Mouse (Mus musculus) erythroid progenitor cell, adult 5-6 weeks (primary cell): ENCODE results near the gene Mvb12b. TPM values are rescaled to one million over a fixed set of nuclear protein-coding genes. Genes with fewer than 3 reads are reported as not detected.
A peak's percentile ranks its signal among the peaks of the same experiment; 100 is the strongest.

ENCODE experiments used
- ATAC-seq: replicated peaks from 2 replicates; pipeline ENCODE4 v1.8.0; 2016; ENCODE audit warnings: moderate number of reproducible peaks, mild to moderate bottlenecking, moderate TSS enrichment, inconsistent platforms; ENCODE audit not compliant: poor library complexity, low FRiP score, severe bottlenecking
- total RNA-seq, 2 experiments: library from RNA; stranded (forward) in 1 of 2; stranded (reverse) in 1 of 2; fragments of 150-400 nt in 1 of 2; fragments of 186-747, 209-891 nt in 1 of 2; gene quantifications; 2 replicates each; pipeline versions ENCODE4 v1.2.3 to v1.2.4; 2015 to 2017; ENCODE audit warnings: low replicate concordance in 2 of 2

Mvb12b gene
- total RNA-seq, 2 experiments from 2014 or later = 56.7 to 81.7 TPM

DNA sequence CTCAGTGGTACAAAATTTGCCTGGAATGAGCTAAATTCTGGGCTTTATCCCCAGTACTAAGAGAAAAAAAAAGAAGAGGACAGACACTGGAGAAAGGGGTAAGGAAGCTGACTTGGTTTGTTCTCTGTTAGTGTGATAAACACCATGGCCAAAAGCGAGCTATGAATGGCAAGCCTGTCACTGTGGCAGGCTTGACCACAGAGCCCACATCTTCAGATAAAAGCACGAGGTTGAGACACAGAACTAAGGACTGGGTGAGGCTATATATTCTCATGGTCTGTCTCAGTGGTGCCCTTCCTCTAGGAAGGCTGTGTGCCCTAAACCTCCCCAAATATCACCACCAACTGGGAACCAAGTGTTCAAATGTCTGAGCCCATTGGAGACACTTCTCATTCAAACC, 31.0 kb downstream of the Mvb12b start:
- no peak for ATAC-seq

DNA sequence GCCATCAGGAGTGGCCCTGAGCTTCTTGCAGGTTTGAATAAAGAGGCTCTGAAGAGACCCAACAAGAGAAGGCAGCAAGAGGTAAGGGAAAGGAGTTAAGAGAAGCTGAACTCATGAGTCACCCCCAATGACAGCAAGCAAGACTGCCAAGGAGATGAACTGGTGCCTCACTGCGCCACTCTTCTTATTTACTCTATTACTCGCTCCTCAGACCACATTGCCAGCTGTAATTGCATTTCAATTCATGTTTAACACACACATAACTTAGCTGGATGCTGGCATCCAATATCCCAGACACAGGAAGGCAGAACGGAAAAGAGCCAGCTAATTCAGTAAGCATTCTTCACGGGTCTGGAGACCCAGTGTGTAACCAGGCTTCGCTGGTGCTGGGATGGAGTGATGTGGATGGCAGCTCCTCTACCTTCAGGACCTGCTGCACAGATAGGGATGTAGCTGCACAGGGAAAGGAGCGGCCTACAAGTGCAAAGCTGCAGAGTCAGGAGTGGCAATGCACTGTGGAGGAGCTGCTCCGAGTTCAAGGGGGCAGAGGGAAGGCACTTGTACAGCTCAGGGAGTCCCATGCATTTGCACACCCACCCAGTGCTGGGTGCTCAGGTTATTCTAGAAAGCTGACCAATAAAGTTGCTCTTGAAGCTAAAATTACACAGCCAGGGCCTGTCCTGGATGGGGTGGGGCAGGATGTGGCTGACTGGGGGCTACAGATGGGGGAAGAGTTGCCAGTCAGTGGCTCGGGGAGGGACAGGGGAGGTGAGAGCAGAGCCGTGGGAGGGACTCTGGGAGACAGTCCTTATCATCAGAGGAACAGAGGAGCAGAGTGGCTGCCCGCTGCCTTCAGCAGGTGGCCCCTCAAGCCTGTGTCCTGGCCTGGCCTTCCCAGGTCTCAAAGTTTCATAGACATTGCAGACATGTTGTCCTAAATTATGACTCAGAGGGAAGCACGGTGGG, 34.5 kb downstream of the Mvb12b start:
- peak; percentile 92 for ATAC-seq

DNA sequence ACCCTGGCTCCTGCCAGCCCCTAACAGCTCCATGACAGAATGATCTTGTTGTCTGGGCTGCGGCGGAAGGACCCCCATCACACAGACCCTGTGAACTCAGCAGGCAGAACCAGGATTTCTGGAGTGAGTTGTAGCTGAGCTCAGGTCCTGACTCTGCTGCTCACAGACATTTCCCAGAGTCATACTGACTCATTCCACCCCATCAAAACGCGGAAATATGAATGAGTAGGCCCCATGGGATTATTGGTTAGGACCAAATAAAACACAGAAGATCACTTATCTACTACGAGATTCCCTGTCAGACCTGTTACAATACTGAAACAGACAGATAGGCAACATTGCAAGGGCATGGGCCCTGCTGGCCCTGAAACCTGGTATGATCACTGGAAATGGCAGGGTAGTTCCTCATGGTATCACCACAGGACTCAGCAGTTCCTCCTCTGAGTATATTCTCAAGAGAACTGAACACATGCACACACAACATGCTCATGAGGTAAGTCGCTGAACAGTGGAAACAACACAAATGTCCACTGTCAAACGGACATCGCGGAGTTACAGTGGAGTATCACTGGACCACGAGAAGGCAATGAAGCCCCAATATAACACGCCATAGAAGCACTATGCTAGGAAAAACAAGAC, 40.4 kb downstream of the Mvb12b start:
- ATAC-seq = no peak

DNA sequence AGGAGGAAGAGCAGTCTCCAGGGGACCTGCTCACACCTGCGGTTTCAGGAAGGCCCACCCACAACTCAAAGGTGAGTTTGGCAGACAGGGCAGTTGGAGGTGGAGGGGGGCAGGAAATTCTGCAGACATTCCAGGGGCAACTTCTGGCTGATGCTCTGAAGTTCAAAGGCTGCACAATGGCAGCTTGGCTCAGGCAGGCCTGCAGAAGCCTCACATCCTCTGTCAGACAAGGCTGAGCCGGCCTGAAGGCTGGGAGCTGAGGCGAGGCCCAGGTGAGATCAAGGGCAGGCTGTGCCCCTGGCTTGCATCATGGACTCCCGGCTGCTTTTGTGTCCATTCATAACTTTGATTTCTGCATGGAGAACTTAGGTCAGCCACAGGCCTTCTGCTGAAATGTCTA, 41.1 kb downstream of the Mvb12b start:
- no peak for ATAC-seq

DNA sequence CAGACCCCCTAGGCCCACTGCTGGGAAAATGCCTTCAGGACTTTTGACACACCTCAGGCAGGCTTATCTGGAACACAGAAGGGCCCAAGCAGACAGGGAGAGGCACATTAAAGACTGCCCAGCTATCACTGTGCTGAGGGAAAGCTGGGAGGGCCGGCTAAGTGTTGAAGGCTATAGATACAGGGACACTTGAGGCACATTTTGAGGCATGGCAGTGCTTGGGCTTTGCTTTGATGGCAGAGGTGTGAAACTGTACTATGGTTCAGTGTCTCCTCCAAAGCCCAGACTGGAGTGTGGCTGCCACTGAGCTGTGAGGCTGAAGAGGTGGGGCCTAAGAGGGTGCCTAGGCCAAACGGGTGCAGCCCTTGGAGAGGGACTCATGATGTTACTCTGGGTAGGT, 44.1 kb downstream of the Mvb12b start:
- ATAC-seq = peak; percentile 73

DNA sequence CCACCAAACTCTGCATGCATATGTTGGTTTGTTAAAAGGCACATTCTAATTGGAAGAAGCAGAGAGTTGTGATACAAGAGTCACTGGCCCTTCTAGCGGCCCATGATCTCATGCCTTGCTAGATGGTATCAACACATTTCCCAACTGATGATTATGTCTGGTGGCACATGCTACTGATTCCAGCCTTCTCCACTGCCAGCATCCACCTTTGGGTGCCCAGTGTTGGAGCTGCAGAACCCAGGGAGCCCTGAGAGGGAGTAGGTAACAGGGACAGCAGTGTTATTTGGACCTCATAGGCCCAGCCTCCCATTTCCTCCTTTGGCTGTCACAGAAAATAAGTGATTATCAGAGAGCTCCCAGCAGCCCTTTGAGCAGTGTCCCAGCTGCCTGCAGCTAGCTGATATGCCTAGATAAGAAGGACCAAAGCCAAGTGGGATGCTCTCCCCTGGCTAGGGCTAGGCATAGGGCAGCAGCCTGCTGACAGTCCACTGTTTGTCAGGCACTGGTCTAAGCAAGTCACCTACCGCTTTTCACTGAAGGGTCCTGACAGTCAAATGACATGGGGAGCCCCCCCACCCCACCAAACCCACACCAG, 44.7 kb downstream of the Mvb12b start:
- peak; percentile 78 for ATAC-seq

DNA sequence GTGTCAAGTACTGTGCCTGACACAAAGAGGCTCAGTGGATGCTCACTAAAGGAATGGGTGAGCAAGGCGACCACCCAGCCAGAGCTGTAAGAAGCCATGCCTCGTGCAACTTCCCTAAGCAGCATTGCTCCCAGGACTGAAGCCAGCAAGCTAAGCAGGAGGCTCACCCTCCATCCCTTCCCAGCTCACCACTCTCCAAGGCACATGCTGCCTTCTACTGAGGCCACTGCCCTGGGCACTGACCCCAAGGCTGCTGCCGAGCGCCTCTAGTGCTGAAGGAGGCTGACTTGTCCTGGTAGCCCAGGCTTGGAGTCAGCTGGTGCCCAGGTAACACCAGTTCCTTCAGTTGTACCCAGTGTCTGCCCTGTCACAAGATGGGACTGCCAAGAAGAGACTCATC, 45.8 kb downstream of the Mvb12b start:
- no peak for ATAC-seq

DNA sequence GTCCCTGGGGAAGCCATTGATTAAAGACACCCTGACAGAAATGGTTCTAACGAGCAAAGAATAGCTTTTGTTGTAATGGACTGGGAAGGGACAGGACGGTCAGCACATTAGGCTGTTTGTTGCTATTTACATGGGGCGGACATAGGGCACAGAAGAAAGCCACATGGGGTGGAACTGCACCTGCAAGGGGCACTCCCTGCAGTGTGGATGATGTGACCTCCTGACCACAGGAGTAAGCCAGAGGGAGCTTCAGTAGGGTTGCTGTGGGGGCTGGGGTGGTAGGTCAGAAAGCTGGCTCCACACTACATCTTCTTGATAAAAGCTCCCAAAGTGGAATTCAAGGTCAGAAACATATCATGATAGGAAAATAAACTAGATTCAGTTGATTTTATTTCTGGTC, 47.3 kb downstream of the Mvb12b start:
- ATAC-seq = no peak

DNA sequence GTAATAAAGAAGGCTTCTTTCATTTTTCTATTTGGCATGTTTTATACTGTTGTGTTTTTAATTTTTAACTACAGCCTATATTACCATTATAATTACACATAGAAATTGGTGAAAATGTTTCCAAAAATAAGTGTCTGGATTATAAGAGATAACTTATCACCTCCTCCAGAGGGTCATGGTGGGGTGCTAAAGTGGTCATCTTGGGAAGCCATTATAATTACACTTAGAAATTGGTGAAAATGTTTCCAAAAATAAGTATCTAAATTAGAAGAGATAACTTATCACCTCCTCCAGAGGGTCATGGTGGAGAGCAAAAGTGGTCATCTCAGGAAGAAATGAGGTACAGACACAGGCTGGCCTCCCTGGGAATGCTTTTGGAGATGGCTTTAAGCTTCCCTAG, 48.5 kb downstream of the Mvb12b start:
- ATAC-seq = no peak

DNA sequence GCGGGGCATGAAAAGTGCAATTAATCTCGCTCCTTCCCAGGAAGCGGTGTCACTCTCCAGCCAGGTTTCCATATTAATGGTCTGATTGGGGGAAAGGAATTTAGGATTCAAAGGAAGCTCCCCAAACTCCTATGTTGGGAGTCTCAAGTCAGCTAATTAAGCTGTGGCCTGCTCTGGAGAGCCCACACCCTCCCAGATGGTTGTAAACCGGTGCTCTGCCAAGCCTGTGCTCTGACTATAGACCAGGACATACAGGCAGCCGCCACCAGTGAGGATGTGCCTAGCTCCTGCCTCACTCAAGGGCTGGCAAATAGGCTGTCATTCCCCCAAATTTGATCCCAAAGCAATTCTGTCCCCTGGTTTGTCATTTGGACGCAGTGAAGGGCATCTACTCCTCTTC, 50.4 kb downstream of the Mvb12b start:
- no peak for ATAC-seq

DNA sequence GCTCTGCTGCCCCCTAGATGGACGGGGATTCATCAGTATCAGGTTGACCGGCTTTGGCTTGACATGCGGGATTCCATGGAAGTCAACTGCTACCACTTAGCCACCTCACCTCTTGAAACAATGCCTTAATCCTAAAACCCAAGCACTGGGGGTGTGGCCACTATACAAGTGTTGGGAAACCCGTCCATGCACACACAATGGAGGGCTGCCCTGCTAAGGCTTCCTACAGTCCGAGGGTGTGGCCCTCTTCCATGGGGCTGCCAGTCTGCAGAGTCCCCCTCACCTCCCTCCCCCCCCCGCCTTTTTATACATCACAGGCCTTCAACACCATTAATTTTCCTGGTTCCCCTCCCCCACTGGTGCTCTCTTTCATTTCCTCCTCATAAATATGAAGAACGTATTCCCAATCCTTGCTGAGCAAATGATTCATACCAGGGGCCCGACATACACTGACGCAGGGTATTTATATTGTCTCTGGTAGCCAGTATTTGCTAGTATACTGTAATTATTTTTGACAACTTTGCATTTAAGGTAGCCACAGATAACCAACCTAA, 51.0 kb downstream of the Mvb12b start:
- ATAC-seq = no peak

DNA sequence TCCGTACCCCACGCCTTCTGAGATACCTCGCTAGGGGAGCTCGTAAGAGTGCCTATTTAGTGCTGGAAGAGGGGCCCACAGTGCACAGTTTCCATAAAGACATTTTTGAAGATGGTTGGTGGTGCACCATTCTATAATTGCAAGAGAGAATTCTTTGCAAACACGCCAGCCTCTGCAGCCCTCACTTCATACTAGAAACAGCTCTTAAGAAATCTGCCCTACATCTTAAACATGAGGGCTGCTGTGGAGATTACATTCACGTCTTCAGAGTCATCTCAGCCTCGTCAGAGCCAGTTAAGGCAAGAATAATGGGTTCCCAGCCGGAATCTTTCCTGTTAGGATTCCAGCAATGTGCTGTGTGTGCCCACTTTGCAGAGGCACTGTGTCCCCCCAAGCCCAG, 52.7 kb downstream of the Mvb12b start:
- ATAC-seq = no peak

DNA sequence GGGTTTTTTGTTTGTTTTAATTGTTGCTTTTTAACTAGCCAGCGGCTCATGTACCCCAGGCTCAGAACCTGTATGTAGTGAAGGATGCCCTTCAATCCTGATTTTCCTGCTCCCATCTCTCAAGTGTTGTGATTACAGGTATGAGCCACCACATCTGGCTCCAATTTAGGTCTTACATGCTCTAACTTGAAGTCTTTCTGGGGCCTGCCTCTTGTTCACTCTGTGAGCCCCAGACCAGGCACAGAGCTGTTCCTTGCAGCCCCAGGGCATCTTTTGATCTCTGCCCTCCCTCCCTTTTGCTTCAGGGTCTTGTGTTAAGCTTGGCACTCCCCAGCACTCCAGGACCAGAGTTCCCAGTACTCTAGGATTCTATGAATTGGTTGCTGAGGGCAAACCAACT, 53.8 kb downstream of the Mvb12b start:
- no peak for ATAC-seq

DNA sequence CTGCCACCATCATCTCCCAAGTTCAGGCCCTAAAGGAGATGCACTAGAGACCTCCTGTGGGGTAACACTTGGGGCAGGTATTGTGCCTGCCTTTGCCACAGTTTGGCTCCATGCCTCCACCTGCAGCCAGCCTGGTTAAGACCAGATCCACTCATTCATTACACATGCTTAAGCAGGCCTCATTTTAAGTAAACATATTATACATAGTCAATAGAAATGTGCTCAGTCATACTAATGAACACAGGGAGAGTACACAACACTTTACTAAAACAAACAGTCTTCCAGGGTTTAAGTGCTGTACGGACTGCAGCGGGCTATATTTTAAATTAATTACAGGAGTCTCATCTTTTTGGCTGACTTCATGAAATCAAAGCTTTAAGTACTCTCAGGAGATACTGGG, 57.9 kb downstream of the Mvb12b start:
- ATAC-seq = no peak

DNA sequence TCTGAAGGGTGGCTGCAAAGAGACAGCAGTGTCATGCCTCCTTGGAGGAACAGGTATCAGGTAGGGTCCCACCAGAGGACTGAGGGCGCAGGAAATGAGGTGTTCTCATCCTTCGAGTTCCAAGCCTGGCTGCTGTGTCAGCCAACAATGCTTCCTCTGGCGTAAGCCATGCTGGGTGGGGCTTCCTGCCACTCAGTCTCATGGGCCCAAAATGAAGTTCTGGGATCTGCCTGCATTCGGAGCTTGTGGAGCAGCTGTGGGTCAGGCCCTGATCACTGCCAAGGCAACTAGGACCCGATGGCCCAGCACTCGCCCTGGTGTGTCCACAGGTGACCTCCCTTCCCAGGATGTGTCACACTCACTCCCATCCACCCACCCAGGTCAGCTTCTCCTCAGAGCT, 61.0 kb downstream of the Mvb12b start:
- ATAC-seq = no peak

DNA sequence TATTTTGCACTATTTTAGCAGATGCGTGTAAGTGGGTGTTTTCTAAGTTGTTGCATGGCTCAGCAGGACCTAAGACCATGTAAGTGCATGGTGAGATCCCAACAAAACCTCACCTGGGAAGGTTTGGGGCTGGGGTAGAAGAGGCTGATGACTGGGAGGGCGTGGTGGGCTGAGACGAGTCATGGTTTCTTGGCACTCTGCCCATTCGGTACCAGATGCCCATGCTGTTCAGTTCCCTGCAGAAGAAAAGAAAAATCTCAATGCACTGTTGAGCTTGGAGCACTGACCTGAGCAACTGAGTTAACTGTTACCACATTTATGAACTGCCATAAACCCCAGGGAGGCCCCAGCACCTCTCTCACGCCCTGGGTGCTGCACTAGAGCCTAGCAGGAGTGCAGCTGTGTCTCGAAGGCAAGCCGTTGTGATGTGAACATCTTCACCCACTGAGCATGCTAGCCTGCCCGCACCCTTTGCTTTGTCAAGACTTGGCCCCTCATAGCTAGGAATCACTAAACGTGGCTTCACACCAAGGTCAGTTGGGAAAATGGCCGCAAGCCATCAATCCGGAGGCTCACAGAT, 62.7 kb downstream of the Mvb12b start:
- ATAC-seq = no peak

DNA sequence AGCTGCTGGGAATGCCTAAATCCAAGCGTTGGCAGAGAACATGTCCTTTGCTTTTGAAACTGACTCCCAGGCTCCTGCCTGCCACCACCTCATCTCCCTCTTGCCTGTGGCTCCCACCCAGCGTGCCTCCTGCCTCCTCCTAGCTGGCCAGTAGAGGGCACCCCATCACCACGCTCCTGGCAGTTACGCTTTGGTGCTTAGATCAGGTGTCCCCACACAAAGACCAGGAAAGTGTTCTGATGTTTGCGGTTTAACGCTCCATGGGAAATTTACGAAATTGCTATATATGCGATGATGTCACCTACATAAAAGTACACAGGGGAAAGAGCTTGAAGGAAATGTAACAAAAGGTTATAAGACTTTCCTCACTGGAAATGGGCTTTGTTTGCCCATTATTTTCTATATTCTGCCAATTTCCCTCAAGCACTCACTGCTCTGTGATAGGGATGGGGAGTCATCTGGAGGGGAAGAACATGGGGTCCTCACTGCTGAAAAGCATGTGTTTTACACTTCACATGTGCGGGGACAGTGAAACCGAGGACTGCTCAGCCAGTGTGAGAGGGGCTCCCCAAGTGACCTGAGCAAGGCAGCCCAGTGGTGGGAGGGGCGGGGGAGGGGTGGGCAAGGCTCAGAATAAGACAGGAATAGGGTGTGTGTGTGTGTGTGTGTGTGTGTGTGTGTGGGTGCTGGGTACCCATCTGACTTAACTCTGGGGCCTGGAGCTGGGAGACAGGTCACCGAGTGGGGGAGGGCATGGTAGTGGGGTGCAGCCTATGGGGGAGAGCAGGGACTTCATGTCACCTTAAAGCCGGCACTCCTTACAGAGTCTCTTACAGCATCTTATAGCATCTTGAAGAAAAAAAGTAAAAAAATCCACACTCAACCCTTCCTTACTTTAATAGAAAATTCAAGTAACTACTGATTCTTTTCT, 65.8 kb downstream of the Mvb12b start:
- peak; percentile 87 for ATAC-seq

DNA sequence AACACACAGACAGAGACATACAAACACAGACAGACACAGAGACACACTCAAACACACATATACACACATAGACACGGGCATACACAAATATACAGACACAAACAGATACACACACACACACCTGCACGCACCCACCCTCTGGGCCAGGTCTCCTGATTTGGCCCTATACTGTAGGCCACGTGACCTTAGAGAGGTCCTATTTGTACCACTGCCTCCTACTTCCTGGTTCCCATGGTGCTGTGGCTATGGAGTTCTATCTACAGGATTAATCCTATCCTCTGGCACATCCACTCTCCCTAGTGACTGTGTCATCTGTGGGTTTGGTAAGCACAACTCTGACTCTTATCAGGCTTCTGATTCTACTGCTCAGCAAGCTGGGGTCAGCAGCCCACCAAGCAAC, 67.3 kb downstream of the Mvb12b start:
- no peak for ATAC-seq

DNA sequence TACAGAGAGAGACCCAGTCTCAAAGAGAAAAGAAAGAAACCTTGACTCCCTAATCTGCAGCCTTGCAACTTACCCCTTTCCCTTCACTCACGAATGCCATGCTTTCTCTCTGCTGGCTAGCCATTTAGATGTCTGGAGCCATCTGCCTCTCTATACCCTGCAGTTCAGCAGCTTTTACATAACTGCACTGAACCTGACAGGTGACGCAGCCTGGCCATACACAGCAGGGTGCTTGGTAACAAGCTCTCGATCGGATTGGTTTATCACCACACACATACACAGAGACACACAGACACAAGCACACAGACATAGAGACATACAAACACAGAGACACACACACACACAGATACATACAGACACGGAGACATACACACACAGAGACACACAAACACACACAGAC, 67.7 kb downstream of the Mvb12b start:
- no peak for ATAC-seq
